Mouse (Mus musculus): ENCODE results near the gene Rnf225.

- no peak for TF ChIP-seq CTCF (IDR thresholded peaks at IDR 0.05; ENCODE audit: low read depth)
- no peak for TF ChIP-seq EP300 (optimal IDR thresholded peaks at IDR 0.05)
Observed at GRCm38 (mm10) chr7:12934808-12935207, 7.6 kb downstream of the Rnf225 start.

All from stomach, postnatal 0 days (tissue).